Mouse (Mus musculus): Measurements from ENCODE around the gene Gm5926. TPM values are rescaled to one million over a fixed set of nuclear protein-coding genes. Genes with fewer than 3 reads are reported as not detected.

The Gm5926 gene
- not detected in 4 replicates for total RNA-seq (2023)

DNA sequence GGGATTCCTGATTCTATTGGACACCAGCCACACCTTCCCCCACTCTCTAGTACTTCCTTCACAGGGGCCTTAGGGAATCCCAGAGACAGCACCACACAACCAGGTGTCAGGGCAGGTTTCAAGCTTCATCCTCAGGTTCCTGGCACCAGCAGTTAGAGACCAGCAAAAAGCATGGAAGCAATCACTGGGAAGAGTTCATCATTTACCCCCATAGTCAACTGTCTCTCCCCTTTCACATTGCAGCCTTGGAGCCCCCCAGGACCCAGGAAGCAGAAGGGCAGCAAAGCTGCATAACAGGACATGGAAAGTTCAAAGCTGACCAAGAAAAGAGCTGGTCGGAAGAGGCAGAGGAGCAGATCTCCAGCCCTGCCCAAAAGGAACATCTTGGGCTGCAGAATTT lies at the start of gene Gm5926:
Gene Gm5926 (plus strand): TSS at position 301 of the 400 bp plus-strand sequence.

Other genes with a start within 250 kb of the Gm5926 start
- not detected in 4 replicates for gene Btbd35f1, start 90.7 kb upstream of the Gm5926 start, total RNA-seq (2023)
- not detected in 4 replicates for gene Btbd35f21, start 75.4 kb downstream of the Gm5926 start, total RNA-seq (2023)
- not detected in 4 replicates for gene Btbd35f30, start 243.9 kb downstream of the Gm5926 start, total RNA-seq (2023)

Measured in B cell, adult 62 days (primary cell).